Mouse (Mus musculus): ENCODE measurements around the gene Arvcf. TPM values are rescaled to one million over a fixed set of nuclear protein-coding genes. Genes with fewer than 3 reads are reported as not detected.
A peak's percentile ranks its signal among the peaks of the same experiment; 100 is the strongest.

The Arvcf gene
- polyA plus RNA-seq, 1 experiment, result 52.3 TPM

DNA sequence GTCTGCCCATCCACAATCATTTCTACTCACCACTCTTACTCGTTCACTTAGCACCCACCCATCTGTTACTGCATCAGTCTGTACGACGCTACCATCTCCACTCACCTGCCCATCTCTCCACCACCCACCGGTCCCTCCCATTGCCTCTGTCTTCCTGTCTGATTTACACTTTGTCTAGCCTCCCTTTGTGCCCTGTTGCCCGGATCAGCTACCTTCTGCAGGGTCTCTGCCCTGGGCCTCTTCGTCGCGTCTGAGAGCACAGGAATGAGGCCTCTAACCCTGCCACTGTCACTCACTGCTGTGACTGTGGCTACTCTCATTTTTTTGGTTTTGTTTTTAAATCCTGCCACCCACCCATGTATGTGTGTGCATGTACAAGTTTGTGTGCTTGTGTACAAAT lies 36.7 kb downstream of the Arvcf start:
- no peak for DNase-seq
- Histone ChIP-seq H3K4me1 (replicated peaks; ENCODE audit: control insufficient read depth, insufficient read depth, low read length) (peaks cover 29% of the 10 kb centered on the region), H3K27me3 (ENCODE audit: control insufficient read depth, insufficient read depth, low read length) (no peaks in the 10 kb centered on the region), H3K36me3 (ENCODE audit: control insufficient read depth, insufficient read depth, low read length) (no peaks in the 10 kb centered on the region), H3K4me3 (ENCODE audit: control insufficient read depth, insufficient read depth, low read length) (no peak overlapping the region), H3K27ac (ENCODE audit: control insufficient read depth, insufficient read depth, low read length) (no peak overlapping the region)
- TF ChIP-seq POLR2A (IDR thresholded peaks at IDR 0.05; ENCODE audit: control insufficient read depth, extremely low read depth, insufficient read depth, low read length, poor library complexity) (no peak), CTCF (IDR thresholded peaks at IDR 0.05; ENCODE audit: borderline replicate concordance, control insufficient read depth, extremely low read depth, insufficient read depth, low read length, poor library complexity) (no peak)
- WGBS, result 96% methylated on average over 8 of the region's 8 CpGs

- Histone ChIP-seq H3K4me3 (ENCODE audit: control insufficient read depth, insufficient read depth, low read length) (no peak overlapping the region), H3K27ac (ENCODE audit: control insufficient read depth, insufficient read depth, low read length) (no peak overlapping the region), H3K36me3 (ENCODE audit: control insufficient read depth, insufficient read depth, low read length) (no peaks in the 10 kb centered on the region), H3K27me3 (ENCODE audit: control insufficient read depth, insufficient read depth, low read length) (no peaks in the 10 kb centered on the region), H3K4me1 (replicated peaks; ENCODE audit: control insufficient read depth, insufficient read depth, low read length) (peaks cover 36% of the 10 kb centered on the region)
- TF ChIP-seq POLR2A (IDR thresholded peaks at IDR 0.05; ENCODE audit: control insufficient read depth, extremely low read depth, insufficient read depth, low read length, poor library complexity) (no peak), CTCF (IDR thresholded peaks at IDR 0.05; ENCODE audit: borderline replicate concordance, control insufficient read depth, extremely low read depth, insufficient read depth, low read length, poor library complexity) (no peak)
- WGBS, result 97% methylated on average over 5 of the region's 5 CpGs
- no peak for DNase-seq
Observed at GRCm38 (mm10) chr16:18385411-18385810, 37.4 kb downstream of the Arvcf start.

DNA sequence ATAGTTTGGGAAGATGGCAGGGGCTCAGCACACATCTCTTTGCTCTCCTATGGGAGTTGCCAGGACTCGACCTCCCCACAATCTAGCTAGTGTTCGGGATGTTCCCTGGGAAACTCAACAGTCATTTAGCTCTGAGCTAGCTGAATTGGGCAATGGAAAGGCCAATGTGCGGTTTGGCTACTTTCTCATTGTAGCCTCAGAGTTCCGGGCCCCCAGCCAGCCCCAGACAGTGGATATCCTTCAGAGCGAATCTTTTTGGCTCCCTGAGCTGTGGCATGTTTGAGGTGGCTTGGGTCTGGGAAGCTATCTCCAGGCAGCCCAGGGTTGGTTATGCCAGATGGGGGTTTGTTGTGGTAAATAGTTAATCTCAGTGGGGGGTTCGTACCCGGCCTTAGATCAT lies 38.5 kb downstream of the Arvcf start:
- TF ChIP-seq POLR2A (IDR thresholded peaks at IDR 0.05; ENCODE audit: control insufficient read depth, extremely low read depth, insufficient read depth, low read length, poor library complexity) (no peak), CTCF (IDR thresholded peaks at IDR 0.05; ENCODE audit: borderline replicate concordance, control insufficient read depth, extremely low read depth, insufficient read depth, low read length, poor library complexity) (no peak)
- Histone ChIP-seq H3K4me3 (ENCODE audit: control insufficient read depth, insufficient read depth, low read length) (no peak overlapping the region), H3K27me3 (ENCODE audit: control insufficient read depth, insufficient read depth, low read length) (no peaks in the 10 kb centered on the region), H3K27ac (ENCODE audit: control insufficient read depth, insufficient read depth, low read length) (no peak overlapping the region), H3K4me1 (replicated peaks; ENCODE audit: control insufficient read depth, insufficient read depth, low read length) (peaks cover 36% of the 10 kb centered on the region), H3K36me3 (ENCODE audit: control insufficient read depth, insufficient read depth, low read length) (no peaks in the 10 kb centered on the region)
- no peak for DNase-seq
- WGBS, result 54% methylated on average over 7 of the region's 7 CpGs

GRCm38 (mm10) chr16:18386972-18387371 lies 39.0 kb downstream of the Arvcf start:
- Histone ChIP-seq H3K27ac (ENCODE audit: control insufficient read depth, insufficient read depth, low read length) (peak overlapping the region; percentile 53; the same call in 1 of the 2 replicates), H3K4me1 (replicated peaks; ENCODE audit: control insufficient read depth, insufficient read depth, low read length) (peaks cover 36% of the 10 kb centered on the region), H3K27me3 (ENCODE audit: control insufficient read depth, insufficient read depth, low read length) (no peaks in the 10 kb centered on the region), H3K4me3 (ENCODE audit: control insufficient read depth, insufficient read depth, low read length) (no peak overlapping the region), H3K36me3 (ENCODE audit: control insufficient read depth, insufficient read depth, low read length) (no peaks in the 10 kb centered on the region)
- no peak for DNase-seq
- TF ChIP-seq POLR2A (IDR thresholded peaks at IDR 0.05; ENCODE audit: control insufficient read depth, extremely low read depth, insufficient read depth, low read length, poor library complexity) (no peak), CTCF (IDR thresholded peaks at IDR 0.05; ENCODE audit: borderline replicate concordance, control insufficient read depth, extremely low read depth, insufficient read depth, low read length, poor library complexity) (no peak)
- WGBS, result 69% methylated on average over 3 of the region's 3 CpGs

DNA sequence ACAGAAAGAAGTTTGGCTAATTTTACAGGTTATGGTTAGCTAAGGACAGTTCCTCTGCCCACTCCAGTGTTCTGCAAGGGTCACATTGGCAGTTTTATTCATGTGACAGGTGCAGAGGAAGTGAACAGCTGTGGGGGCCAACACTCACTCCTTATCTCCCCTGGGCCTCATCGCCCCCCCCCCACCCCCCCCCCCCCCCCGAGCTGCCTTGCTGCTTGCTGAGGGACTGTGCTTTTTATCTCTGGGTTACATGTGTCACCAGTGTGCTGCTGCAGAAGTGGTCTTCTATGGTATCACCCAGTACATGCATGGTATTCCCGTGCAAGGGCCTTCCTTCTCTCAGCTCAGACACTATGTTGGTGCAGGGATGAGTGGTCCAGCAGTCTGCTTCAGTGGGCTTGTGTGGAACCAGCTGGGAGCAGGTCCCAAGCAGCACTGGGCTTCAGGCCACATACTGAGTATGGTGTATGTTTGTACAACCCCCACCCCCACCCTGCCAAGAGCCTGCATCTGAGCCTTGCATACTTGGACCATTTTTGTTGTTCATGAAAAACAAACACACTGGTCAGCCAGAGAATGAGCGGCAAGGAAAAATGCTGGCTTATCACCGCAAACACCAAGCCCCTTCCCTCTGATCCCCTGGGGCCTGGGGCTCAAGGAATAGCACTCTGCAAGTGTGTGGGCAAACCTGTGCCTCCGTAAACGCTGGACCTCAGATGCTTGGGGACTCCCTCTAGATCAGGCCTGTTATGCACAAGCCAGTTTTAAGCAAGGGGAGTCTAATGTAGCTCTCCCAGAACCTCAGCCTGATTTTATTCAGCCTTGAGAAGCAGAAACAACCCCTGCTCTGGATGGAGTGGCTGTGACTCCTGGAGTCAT lies 40.0 kb downstream of the Arvcf start:
- Histone ChIP-seq H3K4me1 (replicated peaks; ENCODE audit: control insufficient read depth, insufficient read depth, low read length) (peaks cover 39% of the 10 kb centered on the region), H3K27ac (ENCODE audit: control insufficient read depth, insufficient read depth, low read length) (peak overlapping the region; percentile 59), H3K27me3 (ENCODE audit: control insufficient read depth, insufficient read depth, low read length) (no peaks in the 10 kb centered on the region), H3K4me3 (ENCODE audit: control insufficient read depth, insufficient read depth, low read length) (no peak overlapping the region), H3K36me3 (ENCODE audit: control insufficient read depth, insufficient read depth, low read length) (no peaks in the 10 kb centered on the region)
- 59% methylated on average over 6 of the region's 7 CpGs for WGBS
- TF ChIP-seq CTCF (IDR thresholded peaks at IDR 0.05; ENCODE audit: borderline replicate concordance, control insufficient read depth, extremely low read depth, insufficient read depth, low read length, poor library complexity) (no peak), POLR2A (IDR thresholded peaks at IDR 0.05; ENCODE audit: control insufficient read depth, extremely low read depth, insufficient read depth, low read length, poor library complexity) (no peak)
- no peak for DNase-seq

DNA sequence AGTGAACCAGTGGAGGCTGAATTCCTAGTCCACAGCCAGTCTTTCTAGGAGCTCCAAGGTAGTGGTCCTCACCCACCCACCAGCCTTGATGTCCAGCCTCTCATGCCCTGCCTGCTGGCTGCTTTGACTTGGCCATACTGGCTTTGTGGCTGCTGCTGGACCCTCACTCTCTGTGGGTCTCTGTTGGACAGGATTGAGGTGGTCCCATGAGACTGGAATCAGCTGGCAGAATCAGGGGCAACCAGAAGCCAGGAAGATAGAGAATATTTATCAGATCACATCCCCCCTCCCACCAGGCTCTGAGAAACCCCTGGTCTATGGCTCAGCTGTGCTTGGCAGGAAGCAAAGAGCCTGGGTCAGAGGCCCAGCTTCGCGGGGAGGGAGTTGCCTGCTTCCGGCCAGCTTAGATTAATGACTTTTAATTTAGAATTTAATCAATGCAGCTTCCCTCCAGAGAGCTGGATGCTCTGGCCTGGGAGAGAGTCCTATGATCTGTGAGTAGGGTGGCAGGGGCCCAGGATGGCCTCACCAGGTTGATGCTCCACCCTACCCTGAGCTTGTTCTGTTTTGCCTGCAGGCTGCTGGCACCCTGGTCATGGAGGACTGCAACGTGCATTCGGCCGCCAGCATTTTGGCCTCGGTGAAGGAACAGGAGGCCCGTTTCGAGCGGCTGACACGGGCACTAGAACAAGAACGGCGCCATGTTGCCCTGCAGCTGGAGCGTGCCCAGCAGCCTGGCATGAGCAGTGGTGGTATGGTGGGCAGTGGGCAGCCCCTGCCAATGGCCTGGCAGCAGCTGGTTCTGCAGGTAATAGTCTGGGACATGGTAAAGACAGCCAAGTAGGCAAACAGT lies 40.8 kb downstream of the Arvcf start:
- TF ChIP-seq CTCF (IDR thresholded peaks at IDR 0.05; ENCODE audit: borderline replicate concordance, control insufficient read depth, extremely low read depth, insufficient read depth, low read length, poor library complexity) (no peak), POLR2A (IDR thresholded peaks at IDR 0.05; ENCODE audit: control insufficient read depth, extremely low read depth, insufficient read depth, low read length, poor library complexity) (no peak)
- no peaks in the 10 kb centered on the region for H3K27me3 ChIP-seq (ENCODE audit: control insufficient read depth, insufficient read depth, low read length)
- H3K36me3 ChIP-seq (ENCODE audit: control insufficient read depth, insufficient read depth, low read length), result no peaks in the 10 kb centered on the region
- H3K4me3 ChIP-seq (ENCODE audit: control insufficient read depth, insufficient read depth, low read length), result no peak overlapping the region
- 81% methylated on average over 14 of the region's 14 CpGs for WGBS
- peak overlapping the region; percentile 59; the same call in 1 of the 2 replicates for H3K27ac ChIP-seq (ENCODE audit: control insufficient read depth, insufficient read depth, low read length)
- H3K4me1 ChIP-seq (replicated peaks; ENCODE audit: control insufficient read depth, insufficient read depth, low read length), result peaks cover 48% of the 10 kb centered on the region
- DNase-seq, result no peak
